Mouse (Mus musculus): Measurements from ENCODE around the gene Traf6. TPM values are rescaled to one million over a fixed set of nuclear protein-coding genes. Genes with fewer than 3 reads are reported as not detected.
"Not testable (repeated sequence)": the region's sequence is repeated elsewhere in the genome, so short reads cannot be mapped to it uniquely, and the experiment has no call there.

Traf6 gene
- total RNA-seq, 2 experiments from 2014 or later: 7.8 to 8.6 TPM

DNA sequence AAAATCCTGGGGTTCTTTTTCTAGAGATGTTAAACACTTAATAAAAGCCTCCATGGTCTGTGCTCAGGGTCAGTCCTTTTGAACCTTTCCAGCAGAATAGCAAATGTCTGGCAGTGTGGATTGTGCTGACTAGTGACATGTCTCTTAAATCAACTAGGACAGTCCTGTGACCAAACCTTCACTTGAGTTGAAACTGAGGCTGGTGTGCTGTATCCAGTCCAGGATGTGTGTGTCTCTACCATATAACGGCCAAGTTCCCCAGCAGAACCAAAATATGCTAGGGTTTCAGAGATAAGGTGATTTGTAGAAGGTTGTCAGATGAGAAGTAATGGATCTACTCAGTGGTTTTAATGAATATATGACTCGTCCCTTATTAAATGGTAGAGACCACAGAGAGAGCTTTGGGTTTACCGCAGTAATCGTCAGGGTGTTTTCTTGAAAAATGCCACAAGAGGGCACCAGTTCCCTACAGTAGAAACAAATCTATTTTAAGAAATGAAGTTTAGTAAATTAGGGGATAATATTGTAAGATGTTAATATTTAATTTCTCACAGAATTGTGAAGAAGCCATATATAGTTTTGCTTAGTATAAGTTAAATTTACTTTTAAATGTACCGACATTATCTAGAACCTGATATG is 15.5 kb downstream of the Traf6 start:
- no peak for DNase-seq

DNA sequence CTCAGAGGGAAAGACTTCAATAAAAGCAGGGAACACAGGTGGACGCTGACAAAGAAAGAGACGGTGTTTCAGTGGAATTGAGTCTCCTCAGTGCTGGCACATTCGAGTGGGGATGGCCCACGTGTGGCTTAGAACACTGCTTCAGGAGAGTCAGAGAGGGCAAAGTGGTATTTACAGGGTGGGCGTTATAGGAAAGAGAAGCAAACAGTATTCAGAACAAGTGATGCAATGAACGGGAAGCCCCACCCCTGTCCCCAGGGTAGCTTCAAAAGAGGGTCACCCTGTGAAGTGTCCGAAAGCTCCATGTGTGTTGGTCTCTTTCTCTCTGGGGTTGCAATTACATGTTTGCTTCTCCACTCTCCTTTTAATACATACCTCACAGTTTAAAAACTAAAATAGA is 17.4 kb downstream of the Traf6 start:
- no peak for DNase-seq

DNA sequence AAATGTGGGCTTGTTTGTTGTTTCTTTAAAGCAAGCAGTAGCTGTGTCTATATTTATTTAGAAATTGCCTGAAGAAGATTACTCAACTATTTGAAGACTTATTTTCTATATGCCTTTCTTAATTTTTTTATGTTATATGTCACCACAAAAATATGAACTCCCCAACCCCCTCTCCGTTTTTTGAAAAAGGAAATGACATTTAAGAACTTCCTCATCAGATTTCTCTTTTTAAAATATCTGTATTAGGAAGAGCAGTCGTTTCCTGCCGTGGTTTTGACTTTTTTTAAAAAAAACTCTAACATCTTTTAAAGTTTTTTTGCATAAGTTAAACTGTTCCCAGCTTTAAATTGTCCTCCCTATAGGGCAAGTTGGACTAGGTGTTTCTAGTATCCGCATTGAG is 21.1 kb downstream of the Traf6 start:
- no peak for DNase-seq

DNA sequence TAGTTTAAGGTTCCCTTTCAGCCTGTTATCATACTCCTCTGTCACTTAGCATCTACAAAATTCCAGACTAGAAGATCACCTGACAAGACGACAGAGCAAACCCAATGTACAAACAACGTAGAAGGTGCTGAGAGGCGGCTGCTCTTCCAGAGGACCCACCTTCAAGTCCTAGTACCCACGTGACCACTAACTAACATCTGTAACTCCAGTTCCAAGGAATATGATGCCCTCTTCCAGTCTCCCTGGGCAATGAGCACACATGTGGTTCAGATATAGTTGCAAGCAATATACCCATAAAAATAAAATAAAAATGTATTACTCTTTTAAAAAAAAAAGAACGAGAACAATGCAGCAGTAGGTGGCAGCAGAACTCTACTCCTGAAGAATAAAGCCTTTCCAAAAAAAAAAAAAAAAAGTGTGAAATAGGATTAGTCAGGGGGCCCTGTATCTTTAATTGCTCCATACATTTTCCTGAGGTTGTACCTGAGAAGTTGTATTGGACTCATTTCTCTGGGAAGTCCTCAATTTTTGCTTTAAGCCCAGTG is 27.8 kb downstream of the Traf6 start:
- no peak for DNase-seq

DNA sequence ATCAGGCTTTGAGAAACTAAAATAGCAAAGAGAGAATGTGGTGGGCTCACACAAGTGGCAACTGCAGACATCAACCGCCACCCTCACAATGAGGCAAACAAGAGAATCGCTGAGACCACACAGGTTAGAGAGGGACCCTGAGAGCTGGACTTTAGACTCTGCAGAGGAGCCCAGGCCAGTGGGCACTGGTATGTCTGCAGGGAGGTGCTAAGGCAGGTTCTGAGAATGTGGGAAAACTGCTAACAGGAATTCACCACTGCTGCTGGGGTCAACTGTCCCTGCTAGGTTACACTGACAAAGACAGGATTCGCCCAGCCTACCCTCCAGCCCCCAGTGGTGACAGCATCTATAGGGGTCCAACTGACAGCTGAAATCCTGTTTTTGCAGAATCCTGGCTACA is 33.4 kb downstream of the Traf6 start:
- DNase-seq: no peak

DNA sequence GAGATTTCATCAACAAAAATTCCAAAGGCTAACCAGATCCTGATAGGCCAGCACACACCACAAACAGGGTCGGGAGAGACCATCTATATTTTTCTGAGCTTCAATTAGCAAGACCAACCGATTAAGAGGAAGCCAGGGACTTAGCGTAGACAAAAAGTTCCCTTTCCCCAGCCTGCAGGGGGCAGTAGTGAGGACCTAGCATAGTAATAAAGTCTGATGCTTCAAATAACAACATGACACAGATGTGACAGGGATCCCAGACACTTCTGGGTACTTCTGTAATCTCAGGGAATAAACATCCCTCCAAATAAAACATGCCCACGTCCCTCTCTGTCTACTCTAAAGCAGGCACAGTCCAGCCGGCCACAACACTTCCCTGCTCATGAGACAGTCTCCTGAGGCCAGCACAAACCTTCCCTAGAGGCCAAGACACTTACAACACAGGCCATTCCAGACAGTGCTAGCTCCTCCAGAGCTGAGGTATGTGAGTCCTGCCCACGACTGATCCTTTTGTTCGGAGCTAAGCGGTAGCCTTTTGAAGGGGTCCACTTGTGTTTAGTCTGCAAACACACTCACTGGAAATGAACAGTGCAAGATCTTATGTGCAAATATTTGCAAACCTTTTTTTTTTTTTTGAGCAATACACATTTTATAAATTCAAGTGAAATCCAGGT is 37.6 kb downstream of the Traf6 start:
- DNase-seq: no peak

DNA sequence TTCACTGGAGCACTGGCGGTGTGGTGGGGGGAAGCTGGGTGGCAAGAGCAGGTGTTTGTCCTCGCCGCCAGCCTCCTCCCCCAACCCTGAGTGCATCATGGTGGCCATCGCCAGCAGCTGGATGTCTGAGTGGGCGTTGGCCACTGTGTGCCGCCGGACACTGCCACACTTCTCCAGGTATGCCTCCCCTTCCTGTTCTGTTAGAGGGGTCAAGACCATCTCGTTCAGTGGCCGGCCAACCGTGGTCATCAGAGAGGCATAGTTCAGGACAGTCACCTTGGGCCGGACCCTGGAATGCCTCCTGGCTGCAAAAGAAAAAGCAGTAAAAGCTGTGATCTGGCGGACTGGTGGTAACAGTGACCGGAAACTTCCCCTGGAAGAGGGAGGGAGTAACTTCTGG is 38.9 kb downstream of the Traf6 start:
- no peak for DNase-seq

DNA sequence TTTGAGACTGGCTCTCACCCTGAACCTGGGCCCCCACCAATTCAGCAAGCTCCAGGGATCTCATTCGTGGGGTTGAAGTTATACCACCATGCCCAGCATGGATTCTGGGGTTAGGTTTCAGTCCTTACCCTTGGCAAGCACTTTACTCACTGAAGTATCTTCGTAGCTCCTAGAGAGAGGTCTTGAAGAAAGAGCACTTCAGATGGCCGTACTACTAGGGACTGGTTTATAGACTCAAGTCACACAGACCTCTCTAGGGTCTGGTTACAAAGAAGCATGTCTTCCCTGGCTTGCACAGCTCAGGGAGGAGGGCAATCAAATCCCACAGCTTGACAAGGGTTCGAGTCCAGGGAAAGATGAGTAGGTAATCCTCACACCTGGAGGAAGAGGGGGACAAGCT is 43.6 kb downstream of the Traf6 start:
- DNase-seq: no peak

DNA sequence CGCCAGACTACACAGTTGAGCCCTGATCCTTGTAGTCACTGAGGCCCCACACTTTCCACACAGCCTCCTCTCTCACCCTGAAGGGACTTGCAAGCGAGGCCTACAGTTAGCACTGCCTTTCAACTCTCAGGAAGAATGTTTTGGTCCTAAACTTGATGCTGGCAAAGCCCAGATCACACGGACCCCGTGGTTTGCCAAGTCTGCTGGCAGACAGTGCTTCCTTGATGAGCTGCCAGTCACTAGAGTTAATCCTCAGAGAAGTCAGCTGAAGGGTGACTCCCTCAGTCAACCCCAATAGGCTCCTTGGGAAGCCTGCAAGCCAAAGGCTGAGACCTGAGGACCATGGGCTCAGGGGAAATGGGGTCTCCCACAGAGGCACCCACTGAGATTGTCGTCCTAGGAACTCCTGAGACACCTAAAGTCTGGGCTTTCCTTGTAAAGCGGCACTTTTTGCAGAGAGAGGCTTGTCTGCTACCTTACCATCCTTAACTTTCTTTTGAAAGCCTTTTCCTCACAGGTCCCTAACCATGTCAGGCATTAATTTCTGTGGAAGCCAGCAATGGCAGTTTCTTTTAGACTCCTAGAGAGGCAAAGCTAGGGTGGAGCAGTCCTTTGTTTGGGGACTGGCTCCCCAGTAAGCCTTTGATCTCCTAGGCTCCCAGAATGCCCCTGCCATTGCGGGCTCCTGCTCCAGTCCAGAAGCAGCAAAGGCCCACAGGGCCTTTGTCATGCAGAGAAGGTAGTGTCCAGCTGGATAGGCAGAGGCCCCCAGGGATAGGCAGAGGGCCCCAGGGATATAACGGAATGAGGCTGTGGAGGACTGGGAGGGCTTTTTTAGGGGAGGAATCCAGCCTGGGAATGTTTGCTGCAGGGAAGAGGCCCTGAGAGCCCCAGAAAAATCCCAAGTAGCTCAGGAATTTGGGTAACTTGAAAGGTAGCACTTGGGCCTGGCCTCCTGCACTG is 44.4 kb downstream of the Traf6 start:
- peak; percentile 26 for DNase-seq

DNA sequence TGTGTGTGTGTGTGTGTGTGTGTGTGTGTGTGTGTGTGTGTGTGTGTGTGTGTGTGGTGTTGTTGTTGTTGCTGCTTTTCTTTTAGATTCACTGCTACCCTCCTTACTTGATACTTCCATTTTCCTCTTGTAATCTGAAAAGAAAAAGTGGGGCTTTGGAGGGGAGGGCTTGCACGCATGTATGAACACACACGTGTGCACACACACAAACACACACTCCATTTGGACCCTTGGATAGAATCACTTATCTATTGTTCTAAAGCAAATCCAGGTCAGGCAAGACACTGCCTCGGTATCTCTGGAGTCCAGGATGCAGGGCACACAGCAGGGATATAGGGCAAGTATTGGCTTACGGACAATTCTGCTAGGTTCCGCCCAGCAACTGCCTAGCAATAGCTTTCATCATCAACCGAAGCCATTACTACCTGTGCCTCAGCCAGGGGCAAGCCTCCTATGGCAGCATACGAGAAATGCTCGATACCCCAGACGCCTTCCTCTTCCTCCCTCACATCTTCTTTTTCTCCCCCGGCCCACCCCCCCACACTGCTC is 45.2 kb downstream of the Traf6 start:
- no peak for DNase-seq

DNA sequence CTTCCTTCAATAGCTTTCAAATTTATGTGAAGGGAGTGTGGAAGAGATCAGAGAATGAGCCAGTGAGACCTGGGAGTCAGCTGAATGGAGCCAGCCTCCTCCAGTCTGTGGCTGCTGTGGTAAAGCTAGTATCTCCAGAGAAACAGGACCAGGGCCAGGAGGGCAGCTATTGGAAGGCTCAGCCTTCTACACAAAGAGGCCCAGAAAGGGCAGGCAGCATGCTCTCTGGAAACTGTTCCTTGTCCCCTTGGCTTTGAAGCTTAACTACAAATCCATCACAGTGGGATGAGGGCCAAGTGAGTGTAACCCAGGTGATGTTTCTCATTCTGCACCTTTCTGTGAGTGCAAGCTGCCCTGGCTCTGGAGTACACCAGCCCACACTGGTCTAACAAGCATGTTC is 49.6 kb downstream of the Traf6 start:
- DNase-seq: no peak

DNA sequence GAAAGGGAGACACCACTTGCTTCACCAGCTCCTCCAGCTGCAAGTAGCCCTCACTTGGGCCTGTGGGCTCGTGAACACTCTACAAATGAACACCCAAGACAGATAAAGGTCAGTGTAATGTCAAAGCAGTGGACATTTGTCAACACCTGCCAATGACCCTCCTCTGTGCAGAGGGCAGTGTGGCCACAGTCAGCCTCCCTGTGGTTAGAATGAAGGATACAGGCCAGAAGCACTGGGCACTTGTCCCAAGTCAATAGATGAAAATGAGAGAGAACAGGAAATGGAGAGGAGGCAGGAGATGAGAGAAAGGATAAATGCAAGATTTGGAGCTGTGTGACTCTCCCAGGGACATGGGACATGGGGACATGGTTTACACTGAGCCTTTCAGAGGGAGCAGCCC is 51.2 kb downstream of the Traf6 start:
- no peak for DNase-seq

DNA sequence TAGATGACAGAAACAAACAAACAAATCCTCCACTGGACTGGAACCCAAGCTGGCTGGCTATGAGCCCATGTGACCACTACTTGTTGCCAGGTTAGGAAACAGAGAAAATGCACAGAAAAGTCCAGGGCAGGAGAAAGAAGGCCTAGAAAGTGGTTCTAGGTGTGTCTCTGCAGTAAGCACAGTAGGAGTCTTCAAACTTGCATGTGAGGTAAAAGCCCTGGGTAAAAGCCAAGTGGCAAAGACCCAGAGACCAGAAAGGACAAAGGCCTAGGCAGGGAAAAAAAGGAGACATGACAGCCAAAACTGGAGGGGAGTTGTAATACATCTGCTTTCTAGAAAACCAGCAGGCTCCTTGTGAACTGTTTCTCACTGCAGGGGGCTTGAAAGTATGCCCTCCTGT is 52.7 kb downstream of the Traf6 start:
- DNase-seq: no peak

DNA sequence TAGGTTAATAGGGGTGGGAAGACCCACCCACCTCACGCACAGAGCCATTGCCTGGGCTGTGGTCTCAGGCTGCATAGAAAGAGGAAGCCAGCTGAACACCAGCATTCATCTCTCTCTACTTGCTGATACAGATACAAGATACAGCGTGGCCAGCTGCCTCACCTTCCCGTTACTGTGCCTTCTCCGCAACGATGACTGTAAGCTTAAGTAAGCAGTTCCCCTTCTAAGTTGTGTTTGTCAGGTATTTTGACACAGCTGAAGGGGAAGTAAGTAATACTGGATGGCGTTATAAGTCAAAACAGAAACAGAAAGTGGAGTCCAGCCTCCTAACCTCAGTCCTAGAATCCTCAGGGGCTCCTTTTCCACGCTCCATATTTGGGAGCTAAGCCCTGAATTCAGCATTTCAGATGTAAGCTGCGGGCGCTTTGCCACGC is 54.6 kb downstream of the Traf6 start:
- DNase-seq: no peak

DNA sequence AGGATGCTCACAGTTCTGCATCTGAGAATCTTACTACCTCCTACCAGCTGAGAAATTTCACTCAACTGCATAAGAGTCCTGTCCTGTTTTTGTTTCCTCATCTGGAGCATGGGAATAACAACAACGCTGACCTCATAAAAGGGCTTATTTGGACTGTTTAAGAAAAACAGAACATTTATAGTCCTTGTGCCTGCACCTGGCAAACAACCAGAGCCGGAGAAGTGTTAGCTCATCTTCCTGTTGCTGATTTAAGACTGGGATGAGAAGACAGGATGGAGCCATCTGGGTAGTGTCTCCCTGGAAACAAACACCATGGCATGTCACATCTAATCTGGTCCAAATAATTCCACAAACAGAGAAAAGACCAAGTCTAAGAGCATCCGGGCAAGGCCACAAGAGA is 55.3 kb downstream of the Traf6 start:
- DNase-seq: no peak

DNA sequence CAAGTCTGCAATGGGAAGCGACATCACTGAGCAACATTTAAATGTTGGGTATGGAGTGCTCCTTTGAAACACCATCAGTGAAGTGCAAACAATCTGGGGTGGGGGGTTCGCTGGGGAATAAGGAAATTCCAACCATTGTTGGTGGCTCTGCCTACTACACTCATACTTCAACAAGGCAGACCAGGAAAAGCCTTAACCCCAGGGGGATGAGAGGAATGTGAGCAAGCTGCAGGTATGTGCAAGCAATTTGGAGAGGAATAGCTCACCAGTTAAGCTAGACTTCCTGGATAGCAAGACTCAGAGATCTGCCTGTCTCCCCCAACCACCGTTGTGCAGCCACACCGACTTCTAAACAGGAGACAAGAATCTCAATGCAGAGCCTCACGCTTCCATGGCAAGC is 61.7 kb downstream of the Traf6 start:
- no peak for DNase-seq

DNA sequence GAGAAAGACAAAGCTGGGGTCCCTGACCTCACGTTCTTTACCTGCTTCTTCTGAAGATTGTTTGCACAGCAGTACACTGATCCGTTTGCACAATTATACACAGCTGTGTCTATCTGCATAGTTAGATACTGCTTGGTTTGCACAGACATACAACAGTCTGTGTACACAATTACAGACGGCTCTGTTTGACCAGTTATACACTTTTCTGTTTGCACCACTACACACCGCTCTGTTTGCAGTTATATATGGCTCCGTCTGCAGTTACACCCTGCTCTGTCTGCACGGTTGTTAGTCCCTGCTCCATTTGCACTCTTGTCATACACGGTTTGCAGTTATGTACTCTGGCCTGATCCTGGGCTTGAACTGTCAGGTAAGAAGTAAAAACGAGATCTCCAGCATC is 63.4 kb downstream of the Traf6 start:
- no peak for DNase-seq

DNA sequence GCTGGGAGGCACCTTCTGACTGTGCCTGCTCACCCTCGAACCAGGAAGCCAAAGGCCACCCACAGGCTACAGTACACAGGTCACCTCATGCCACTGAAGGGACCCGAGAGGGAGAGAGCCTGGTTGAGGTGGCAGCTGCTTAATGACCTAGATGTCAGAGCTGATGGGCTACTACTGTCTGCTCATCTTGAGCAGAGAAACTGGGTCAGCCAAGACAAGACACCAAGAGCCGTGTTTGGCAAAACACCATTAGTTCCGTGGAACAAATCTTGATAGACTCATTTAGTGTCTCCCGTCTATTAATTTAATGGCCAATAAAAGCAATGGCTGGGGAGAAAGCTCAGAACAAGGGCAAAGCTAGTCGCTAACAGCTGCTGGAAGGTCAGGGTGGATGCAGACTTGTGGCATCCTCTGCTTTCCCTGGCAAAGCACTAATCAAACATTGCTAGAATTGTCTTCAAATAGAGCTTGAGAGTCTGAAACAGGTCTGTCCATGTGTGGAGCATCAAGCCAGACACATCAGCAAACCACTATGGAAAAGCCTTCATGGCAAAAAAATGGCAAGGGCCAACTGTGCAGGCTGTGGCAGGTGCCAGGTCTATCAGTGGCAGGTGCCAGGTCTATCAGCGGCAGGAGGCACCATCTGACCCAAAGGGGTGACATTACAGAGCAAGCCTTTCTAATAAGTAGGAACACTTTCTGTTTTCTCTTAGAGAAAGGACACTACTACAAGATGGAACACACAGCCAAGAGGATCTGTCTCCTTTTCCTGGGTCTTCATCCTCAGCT is 64.0 kb downstream of the Traf6 start:
- no peak for DNase-seq

DNA sequence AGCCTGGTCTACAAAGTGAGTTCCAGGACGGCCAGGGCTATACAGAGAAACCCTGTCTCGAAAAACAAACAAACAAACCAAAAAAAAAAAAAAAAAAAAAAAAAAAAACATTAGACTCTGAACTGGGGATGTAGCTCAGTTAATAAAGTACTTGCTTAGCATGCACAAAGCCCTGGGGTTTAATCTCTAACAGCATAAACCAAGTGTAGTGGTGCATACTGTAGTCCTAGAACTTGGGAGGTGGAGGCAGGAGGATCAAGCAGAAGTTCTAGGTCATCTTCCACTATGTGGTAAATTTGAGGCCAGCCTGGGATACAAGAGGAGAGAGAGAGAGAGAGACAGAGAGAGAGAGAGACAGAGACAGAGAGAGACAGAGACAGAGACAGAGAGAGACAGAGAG is 67.4 kb downstream of the Traf6 start:
- not testable (repeated sequence) for DNase-seq

DNA sequence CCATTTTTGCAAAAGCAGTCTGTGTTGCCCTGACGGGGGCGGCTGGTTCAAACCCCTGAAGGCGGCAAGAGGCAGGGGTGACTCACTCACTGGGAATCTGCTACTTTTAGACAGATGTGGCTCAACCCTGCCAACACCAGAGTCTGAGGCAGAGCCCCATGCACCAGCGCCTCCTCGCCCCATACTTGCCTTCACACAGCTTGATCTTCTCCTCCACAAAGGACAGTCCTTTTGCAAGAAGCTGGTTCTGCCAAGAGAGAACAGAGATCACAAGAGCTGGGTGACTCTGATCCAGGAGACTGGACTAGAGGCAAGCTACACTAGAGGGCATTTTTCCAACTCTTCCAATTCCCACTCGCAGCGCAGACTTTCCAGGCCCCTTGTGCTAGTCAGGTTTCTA is 68.3 kb downstream of the Traf6 start:
- no peak for DNase-seq
